Mouse (Mus musculus) heart, embryonic 13.5 days (tissue): ENCODE results near the gene Oprd1. TPM values are rescaled to one million over a fixed set of nuclear protein-coding genes. Genes with fewer than 3 reads are reported as not detected.

ENCODE experiments used
- ATAC-seq: fragments of 200-750 bp; cut with Nextera tagmentation; 2 replicates; pipeline ENCODE4 v1.8.0; 2017; ENCODE audit warnings: moderate TSS enrichment; ENCODE audit not compliant: insufficient number of reproducible peaks, low FRiP score, low TSS enrichment; ENCODE audit errors: extremely low read depth
- H3K27ac ChIP-seq: fragments of 300-500 bp; sonication (generic); replicated peaks from 2 replicates; pipeline ENCODE4 v1.5.1; 2015; ENCODE audit warnings: moderate library complexity, mild to moderate bottlenecking, inconsistent platforms
- H3K27me3 ChIP-seq: fragments of 300-500 bp; sonication (generic); replicated peaks from 2 replicates; pipeline ENCODE4 v1.6.1; 2015; ENCODE audit warnings: mild to moderate bottlenecking, inconsistent platforms
- H3K36me3 ChIP-seq: fragments of 300-500 bp; sonication (generic); 2 replicates; pipeline ENCODE4 v1.6.1; 2015; ENCODE audit warnings: mild to moderate bottlenecking, inconsistent platforms
- H3K4me1 ChIP-seq: fragments of 300-500 bp; sonication (generic); 2 replicates; pipeline ENCODE4 v1.6.1; 2015; ENCODE audit warnings: inconsistent platforms
- H3K4me2 ChIP-seq: fragments of 300-500 bp; sonication (generic); 2 replicates; pipeline ENCODE4 v1.6.1; 2015; ENCODE audit warnings: inconsistent platforms, mild to moderate bottlenecking, moderate library complexity
- H3K4me3 ChIP-seq: fragments of 300-500 bp; sonication (generic); 2 replicates; pipeline ENCODE4 v1.5.1; 2015; ENCODE audit warnings: moderate library complexity, mild to moderate bottlenecking, inconsistent platforms
- H3K9ac ChIP-seq: fragments of 300-500 bp; sonication (generic); 2 replicates; pipeline ENCODE4 v1.6.1; 2015; ENCODE audit warnings: inconsistent platforms, mild to moderate bottlenecking, moderate library complexity
- H3K9me3 ChIP-seq: fragments of 300-500 bp; sonication (generic); 2 replicates; pipeline ENCODE4 v1.6.1; 2016; ENCODE audit warnings: inconsistent platforms
- WGBS: fragments of 180-500 bp; shearing (Covaris S2); methylation state at CpG from one replicate; pipeline ENCODE4 v1.1.7; 2015; ENCODE audit warnings: mixed read lengths; 5-methylcytosine and 5-hydroxymethylcytosine counted together
- polyA plus RNA-seq: library from polyadenylated mRNA; unstranded; fragments of >200 nt; fragmentation: Nextera tagmentation; extraction: Ambion mirVana; gene quantifications from 2 replicates; pipeline ENCODE4 v1.2.1, GENCODE M21; 2015

Oprd1 gene
- 0.96 and 1.3 TPM in 2 replicates for polyA plus RNA-seq

DNA sequence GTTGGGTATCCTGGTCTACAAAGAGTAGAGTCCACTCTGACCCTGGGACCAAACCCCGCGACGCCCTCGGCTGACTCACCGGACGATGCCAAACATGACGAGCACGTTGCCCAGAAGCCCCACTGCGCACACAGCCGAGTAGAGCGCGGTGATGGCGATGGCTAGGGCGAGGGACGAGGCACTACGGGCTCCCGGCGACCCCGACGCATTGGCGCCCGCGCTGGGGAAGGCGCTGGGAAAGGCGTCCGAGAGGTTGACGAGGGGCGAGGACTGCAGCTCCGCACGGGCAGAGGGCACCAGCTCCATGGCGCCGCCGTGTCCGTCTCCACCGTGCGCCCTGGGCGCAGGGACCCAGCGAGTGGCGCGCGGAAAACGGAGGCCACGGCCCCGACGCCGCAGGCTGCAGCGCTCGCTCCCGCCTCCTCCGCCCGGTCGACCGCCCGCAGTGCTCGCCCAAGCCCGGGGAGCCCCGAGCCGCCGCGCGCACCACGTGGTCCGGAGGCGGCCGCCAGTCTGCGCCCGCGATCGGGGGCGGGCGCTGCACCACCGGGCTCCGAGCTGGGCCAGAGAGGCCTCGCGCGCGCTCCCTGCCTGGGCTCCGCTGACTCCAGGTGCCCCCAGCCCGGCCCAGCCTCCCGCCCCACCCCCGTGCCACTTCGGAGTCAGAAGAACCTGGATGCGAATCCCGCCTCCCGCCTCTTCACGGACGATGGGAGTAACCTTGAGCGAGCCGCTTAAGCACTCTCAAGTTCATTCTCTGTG, at the start of gene Oprd1:
Oprd1 (minus strand) TSS at position 407 of the 762 bp plus-strand sequence.
- peak; percentile 58; the same call in 1 of the 2 replicates for ATAC-seq
- H3K4me2 ChIP-seq: peak within 1 kb of the TSS; percentile 86
- peaks cover 8% of the 10 kb centered on the region; the same call in 1 of the 2 replicates for H3K4me1 ChIP-seq
- H3K36me3 ChIP-seq: no peaks in the 10 kb centered on the region
- no peaks in the 10 kb centered on the region for H3K9me3 ChIP-seq
- under 1% methylated on average over 89 of the region's 89 CpGs for WGBS
- no peak within 1 kb of the TSS for H3K27ac ChIP-seq
- H3K4me3 ChIP-seq: peak within 1 kb of the TSS; percentile 58
- peak within 1 kb of the TSS; percentile 71 for H3K9ac ChIP-seq
- peaks cover 72% of the 10 kb centered on the region for H3K27me3 ChIP-seq

DNA sequence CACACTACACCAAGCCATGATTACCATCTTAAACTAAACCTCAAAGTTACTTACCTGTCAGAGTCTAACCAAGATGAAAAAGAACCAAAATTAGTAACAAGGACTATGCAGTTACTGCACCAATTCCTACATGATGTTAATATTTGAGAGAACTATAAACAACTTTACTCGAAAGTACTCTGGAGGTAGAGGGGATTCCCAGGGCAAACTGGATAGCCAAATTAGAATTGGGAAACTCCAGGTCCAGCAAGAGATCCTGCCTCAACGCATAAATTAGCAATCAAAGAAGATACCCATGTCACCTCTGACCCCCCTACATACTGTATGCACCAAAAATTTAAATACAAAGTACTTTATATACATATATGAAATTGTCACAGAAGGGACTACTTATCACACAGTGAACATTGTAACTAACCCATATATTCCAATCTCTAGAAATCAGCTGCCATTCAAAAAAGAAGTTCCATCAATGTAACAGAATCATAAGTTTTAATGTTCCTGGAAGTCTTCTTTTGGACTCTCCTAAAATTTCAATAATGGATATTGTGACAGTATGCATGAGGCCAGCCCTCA, 43.6 kb upstream of the Oprd1 start:
- ATAC-seq: no peak
- Histone ChIP-seq H3K4me2 (no peak overlapping the region), H3K27ac (no peak overlapping the region), H3K9ac (no peak overlapping the region), H3K4me1 (peaks cover 3% of the 10 kb centered on the region; the same call in 1 of the 2 replicates), H3K9me3 (no peaks in the 10 kb centered on the region), H3K4me3 (no peak overlapping the region), H3K36me3 (peaks cover 76% of the 10 kb centered on the region), H3K27me3 (no peaks in the 10 kb centered on the region)
- WGBS: 91% methylated on average over 2 of the region's 2 CpGs

DNA sequence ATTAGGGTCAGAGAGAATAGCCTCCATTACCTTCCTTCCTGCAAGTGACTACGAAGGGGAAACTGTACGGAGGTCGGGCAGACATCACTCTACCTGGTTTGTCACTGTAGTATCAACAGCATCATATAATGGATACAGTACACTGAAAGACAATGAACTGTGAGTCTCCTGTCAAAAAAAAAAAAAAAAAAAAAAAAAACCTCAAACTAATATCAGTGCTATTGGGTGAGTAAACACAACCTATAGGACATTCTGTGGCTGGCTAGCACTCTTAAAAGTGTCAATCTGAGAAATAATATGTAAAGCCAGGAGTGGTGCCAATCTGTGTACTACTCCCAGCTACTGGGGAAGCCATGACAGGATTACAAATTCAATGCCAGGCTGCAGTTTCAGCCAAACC, 38.9 kb upstream of the Oprd1 start:
- H3K4me3 ChIP-seq: no peak overlapping the region
- no peaks in the 10 kb centered on the region for H3K27me3 ChIP-seq
- H3K9ac ChIP-seq: no peak overlapping the region
- ATAC-seq: no peak
- no peak overlapping the region for H3K4me2 ChIP-seq
- no peak overlapping the region for H3K27ac ChIP-seq
- 88% methylated on average over 3 of the region's 3 CpGs for WGBS
- no peaks in the 10 kb centered on the region for H3K4me1 ChIP-seq
- no peaks in the 10 kb centered on the region for H3K9me3 ChIP-seq
- peaks cover 66% of the 10 kb centered on the region for H3K36me3 ChIP-seq

DNA sequence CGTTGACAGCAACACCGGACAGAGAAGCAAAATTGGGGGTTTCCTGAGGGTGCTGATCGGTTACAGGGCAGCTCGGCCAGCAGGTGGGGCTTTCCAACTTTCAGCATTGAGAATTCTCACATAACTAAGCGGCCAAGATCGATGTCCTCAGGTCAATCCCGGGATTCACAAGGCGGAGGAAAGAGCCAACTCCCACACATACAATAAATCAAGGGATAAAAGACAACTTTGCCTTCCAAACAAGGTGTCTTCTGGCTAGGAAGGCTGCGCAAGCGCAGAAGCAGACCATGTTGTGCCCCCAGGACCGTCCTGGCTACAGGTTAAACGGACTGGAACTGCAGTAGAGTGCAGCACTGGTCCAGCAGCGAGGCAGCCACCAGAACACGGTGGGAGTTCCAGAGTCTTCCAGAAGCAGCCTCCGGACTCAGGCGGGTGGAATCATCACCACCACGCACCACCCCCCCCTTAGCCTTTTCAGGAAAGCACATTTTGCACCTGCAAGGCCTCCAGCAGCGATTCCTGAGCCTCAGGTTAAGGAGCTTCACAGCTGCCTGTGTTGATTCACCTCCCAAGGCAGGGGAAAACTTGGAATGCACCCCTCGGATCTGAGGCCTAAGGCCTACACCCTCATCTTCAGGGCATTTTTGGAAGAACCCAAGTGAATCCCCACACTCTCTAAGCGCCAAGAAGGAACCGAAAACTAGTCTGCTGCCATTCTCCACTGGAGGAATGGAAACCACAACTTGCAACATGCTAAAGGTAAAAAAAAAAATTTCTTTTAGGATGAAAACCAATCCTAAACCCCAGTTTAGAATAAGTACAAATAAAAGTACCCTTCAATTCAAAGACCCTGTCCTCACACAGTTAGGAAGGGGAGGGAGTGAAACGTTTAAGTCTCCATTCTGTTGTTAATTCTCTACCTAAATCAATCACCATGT, 37.7 kb upstream of the Oprd1 start:
- no peak for ATAC-seq
- Histone ChIP-seq H3K9ac (no peak overlapping the region), H3K4me1 (no peaks in the 10 kb centered on the region), H3K4me3 (no peak overlapping the region), H3K4me2 (no peak overlapping the region), H3K27me3 (no peaks in the 10 kb centered on the region), H3K9me3 (no peaks in the 10 kb centered on the region), H3K36me3 (peaks cover 55% of the 10 kb centered on the region), H3K27ac (no peak overlapping the region)
- 64% methylated on average over 22 of the region's 22 CpGs for WGBS

DNA sequence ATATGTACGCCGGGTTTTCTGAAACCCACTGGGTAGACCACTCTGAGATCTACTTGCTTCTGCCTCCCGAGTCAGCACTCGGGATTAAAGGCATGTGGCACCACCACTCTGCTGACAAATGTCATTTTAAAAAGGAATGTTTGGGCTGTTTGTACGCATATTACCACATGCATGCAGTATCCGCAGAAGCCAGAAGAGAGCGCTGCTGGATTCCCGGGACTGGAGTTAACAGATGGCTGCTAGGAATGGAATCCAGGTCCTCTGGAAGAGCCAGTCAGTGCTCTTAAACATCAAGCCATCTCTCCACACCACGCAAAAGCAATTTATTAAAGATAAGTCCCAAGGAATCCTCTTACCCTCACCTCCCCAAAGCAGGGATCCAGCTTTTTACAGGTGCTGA, 36.4 kb upstream of the Oprd1 start:
- H3K9ac ChIP-seq: no peak overlapping the region
- H3K27me3 ChIP-seq: no peaks in the 10 kb centered on the region
- WGBS: 74% methylated on average over 9 of the region's 9 CpGs
- no peak overlapping the region for H3K4me2 ChIP-seq
- H3K9me3 ChIP-seq: no peaks in the 10 kb centered on the region
- no peak for ATAC-seq
- no peak overlapping the region for H3K4me3 ChIP-seq
- H3K27ac ChIP-seq: no peak overlapping the region
- peaks cover 49% of the 10 kb centered on the region for H3K36me3 ChIP-seq
- H3K4me1 ChIP-seq: no peaks in the 10 kb centered on the region

DNA sequence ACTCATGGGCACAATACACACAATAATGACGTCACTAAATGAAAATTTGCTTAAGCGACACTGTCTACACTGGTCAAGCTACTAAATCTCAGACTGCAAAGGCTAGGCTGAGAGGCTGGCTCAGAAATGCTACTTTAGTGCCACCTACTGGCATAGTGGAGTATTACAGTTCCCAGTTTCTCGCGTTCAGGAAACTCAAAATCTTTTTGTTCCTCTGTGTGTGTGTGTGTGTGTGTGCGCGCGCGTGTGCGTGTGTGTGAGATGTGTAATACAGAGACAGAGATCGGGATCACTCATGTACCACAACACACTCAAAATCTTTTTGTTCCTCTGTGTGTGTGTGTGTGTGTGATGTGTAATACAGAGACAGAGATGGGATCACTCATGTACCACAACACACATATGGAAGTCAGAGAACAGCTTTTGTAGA, 34.4 kb upstream of the Oprd1 start:
- WGBS: 7% methylated on average over 10 of the region's 10 CpGs
- Histone ChIP-seq H3K4me1 (no peaks in the 10 kb centered on the region), H3K4me2 (no peak overlapping the region), H3K27ac (no peak overlapping the region), H3K36me3 (peaks cover 29% of the 10 kb centered on the region), H3K27me3 (no peaks in the 10 kb centered on the region), H3K4me3 (no peak overlapping the region), H3K9me3 (no peaks in the 10 kb centered on the region), H3K9ac (no peak overlapping the region)
- no peak for ATAC-seq

DNA sequence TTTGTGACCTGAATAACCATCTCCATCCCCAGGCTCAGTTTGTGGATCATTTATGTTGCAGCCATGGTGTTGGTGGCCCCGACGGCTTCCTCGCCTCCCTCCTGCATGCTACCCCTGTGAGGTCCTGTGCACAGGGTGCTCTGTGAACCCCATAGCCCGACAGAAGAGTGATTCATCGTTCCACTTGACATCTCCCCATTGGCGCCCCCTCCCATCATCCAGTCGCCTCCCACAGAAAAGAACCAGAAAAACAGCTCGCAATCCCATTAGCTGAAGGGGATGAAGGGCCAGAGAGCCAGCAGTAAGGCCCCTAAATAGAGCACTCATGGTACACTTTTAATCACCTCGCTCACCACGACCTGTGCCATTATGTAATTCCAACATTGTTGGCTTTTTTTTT, 32.2 kb upstream of the Oprd1 start:
- no peaks in the 10 kb centered on the region for H3K4me1 ChIP-seq
- H3K9ac ChIP-seq: no peak overlapping the region
- no peak overlapping the region for H3K27ac ChIP-seq
- no peak overlapping the region for H3K4me2 ChIP-seq
- H3K27me3 ChIP-seq: no peaks in the 10 kb centered on the region; the same call in 1 of the 2 replicates
- H3K9me3 ChIP-seq: no peaks in the 10 kb centered on the region
- no peak overlapping the region for H3K4me3 ChIP-seq
- WGBS: 56% methylated on average over 10 of the region's 10 CpGs
- no peak for ATAC-seq
- peaks cover 10% of the 10 kb centered on the region for H3K36me3 ChIP-seq

DNA sequence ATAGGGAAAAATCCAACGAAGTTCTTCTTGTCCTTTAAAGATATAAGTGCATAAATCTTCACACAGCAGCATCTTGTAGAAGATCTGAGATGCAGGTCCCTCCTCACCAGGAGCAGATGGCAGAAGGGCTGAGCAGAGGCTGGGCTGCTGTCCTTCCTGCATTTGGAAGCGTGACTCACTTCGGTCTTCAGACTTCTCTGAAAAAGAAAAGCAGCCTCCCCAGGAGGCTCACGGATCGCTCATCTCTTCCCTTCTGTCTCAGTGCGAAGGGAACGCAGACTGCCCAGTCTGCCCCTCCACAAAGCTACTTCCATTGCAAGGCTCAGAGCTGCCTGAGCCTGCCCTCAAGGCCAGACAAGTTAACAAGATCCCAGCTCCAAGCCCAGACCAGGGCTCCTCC, 26.6 kb upstream of the Oprd1 start:
- H3K36me3 ChIP-seq: no peaks in the 10 kb centered on the region
- H3K4me2 ChIP-seq: no peak overlapping the region
- no peak overlapping the region for H3K4me3 ChIP-seq
- no peaks in the 10 kb centered on the region; the same call in 1 of the 2 replicates for H3K27me3 ChIP-seq
- H3K4me1 ChIP-seq: peaks cover 6% of the 10 kb centered on the region; the same call in 1 of the 2 replicates
- no peak for ATAC-seq
- H3K27ac ChIP-seq: no peak overlapping the region
- WGBS: 31% methylated on average over 7 of the region's 7 CpGs
- H3K9me3 ChIP-seq: no peaks in the 10 kb centered on the region
- H3K9ac ChIP-seq: no peak overlapping the region

DNA sequence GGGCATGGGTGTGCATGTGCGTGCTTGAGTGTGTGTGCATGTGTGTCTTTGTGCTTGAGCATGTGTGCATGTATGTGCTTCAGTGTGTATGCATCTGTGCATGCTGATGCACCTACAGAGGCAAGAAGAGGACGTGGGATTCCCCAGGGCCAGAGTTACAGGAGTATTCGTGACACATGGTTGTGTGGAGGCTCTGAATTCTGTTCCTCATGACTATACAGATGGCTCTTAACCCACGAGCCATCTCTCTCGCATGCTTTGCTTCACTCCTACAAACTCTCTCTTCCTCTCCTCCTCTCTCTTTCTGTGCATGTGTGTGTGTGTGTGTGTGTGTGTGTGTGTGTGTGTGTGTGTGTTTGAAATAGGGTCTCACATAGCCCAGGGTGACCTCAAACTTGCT, 25.5 kb upstream of the Oprd1 start:
- 70% methylated on average over 5 of the region's 5 CpGs for WGBS
- ATAC-seq: no peak

DNA sequence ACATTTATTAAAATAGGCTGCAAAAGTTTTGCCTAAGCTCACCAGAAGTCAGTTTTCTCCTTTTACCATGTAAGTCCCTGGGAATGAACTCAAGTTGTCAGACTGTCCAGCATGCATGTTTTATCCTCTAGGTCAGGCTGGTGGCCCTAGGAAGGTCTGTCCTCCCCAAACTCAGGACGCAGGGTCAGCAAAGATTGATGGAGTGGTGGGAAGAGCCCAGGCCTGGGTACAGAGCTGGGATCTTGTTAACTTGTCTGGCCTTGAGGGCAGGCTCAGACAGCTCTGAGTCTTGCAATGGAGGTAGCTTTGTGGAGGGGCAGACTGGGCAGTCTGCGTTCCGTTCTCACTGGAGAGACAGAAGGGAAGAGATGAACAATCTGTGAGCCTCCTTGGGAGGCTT, 25.0 kb upstream of the Oprd1 start:
- H3K27me3 ChIP-seq: no peaks in the 10 kb centered on the region; the same call in 1 of the 2 replicates
- whole genome bisulfite sequencing: 99% methylated on average over 3 of the region's 3 CpGs
- H3K4me1 ChIP-seq: peaks cover 6% of the 10 kb centered on the region; the same call in 1 of the 2 replicates
- ATAC-seq: no peak
- H3K36me3 ChIP-seq: no peaks in the 10 kb centered on the region
- no peak overlapping the region for H3K9ac ChIP-seq
- no peaks in the 10 kb centered on the region for H3K9me3 ChIP-seq
- H3K4me2 ChIP-seq: no peak overlapping the region
- H3K4me3 ChIP-seq: no peak overlapping the region
- no peak overlapping the region for H3K27ac ChIP-seq

More for the DNA sequence above, 25.5 kb upstream of the Oprd1 start:
- Histone ChIP-seq H3K4me2 (no peak overlapping the region), H3K27me3 (no peaks in the 10 kb centered on the region; the same call in 1 of the 2 replicates), H3K27ac (no peak overlapping the region), H3K36me3 (no peaks in the 10 kb centered on the region), H3K4me1 (peaks cover 6% of the 10 kb centered on the region; the same call in 1 of the 2 replicates), H3K4me3 (no peak overlapping the region), H3K9ac (no peak overlapping the region), H3K9me3 (no peaks in the 10 kb centered on the region)

DNA sequence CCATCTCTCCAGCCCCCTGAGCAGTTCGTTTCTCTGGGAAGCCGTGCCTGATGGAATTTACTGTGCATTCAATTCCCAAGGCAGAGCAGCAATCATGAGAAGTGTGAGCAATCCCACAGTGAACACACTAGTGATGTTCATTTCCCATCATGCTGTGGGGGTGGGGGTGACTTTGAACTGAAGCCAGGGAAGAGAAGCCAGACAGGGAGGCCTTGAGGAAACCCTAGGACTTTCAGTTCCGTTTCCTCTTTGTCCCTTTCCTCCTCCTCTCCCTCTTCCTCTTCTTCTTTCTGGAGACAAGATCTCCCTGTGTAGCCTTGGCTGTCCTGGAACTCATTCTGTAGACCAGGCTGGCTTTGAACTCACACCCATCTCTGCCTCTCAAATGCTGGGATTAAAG, 23.1 kb upstream of the Oprd1 start:
- WGBS: 87% methylated on average over 3 of the region's 3 CpGs
- Histone ChIP-seq H3K9me3 (no peaks in the 10 kb centered on the region), H3K27ac (no peak overlapping the region), H3K4me3 (no peak overlapping the region), H3K27me3 (no peaks in the 10 kb centered on the region; the same call in 1 of the 2 replicates), H3K4me2 (no peak overlapping the region), H3K4me1 (peaks cover 6% of the 10 kb centered on the region; the same call in 1 of the 2 replicates), H3K36me3 (no peaks in the 10 kb centered on the region), H3K9ac (no peak overlapping the region)
- ATAC-seq: no peak
